Mouse (Mus musculus) brain, adult 2 months (tissue): ENCODE measurements at regions not wholly inside any gene's neighbourhood (a gene's known extent, or its start where the extent isn't known, plus 50 kb on each side); places are given as distances from the start of the nearest gene placed in this dataset.

ENCODE experiments used
- DNase-seq: peaks from one replicate; pipeline ENCODE4 v3.0.0; 2011; ENCODE audit warnings: low read depth, low spot score

GRCm38 (mm10) chr6:139391307-139391706 lies 110.5 kb downstream of the Rergl start:
- peak; percentile 69 for DNase-seq

DNA sequence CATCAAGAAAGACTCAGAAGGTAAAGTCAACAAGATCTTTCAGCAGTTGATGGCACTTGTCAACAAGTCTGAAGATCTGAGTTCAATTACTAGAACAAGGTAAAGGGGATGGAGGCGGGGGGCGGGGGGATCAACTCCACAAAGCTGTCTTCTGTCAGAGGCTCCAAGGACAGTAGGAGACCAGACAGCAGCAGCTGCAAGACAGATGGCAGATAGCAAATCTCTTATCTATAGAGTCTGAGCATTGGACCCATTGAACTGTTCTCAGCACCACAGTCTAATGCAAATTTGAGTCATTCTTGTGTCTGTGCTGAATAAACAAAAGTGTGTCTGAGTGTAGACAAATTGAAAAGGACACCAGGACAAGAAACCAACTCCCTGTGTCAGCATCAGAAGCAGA lies 150.8 kb downstream of the Rergl start:
- DNase-seq, result no peak

DNA sequence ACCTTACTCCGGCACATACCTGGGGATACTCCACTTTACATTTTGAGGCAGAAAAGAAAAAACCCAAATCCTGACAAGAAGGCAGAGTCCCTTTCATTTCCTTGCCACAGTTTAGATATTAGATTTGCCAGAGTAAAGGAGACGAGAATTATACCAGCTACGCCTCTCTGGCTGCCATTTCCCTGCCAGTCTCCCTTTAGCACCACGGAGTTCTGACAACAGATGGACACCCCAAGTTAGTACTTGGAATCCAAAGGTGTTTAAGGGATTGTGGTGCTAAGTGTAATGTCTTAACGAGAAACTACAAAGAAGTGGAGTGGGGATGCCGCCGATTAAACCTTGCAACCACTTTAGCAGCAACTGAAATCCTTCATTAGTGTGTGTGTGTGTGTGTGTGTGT lies 176.6 kb downstream of the Rergl start:
- peak; percentile 36 for DNase-seq

DNA sequence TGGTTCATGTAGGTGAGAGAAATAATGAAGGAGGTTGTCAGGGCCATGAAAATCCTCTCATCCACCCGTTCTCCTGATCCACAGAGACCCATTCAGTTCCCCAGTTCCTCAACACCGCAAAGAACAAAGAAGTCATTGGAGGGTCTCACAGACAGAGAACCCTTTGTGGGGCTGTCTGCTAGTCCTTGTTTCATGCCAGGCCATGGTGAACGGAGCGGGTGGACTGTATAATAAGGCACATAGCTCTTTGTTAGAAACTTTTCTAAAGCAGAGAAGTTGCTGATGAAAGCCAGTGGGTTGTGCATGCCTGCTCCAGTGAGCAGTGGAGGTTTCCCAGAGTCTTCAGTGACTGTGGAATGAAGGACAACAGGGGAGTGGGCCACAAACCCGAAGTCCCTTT lies 194.1 kb downstream of the Rergl start:
- peak; percentile 68 for DNase-seq

DNA sequence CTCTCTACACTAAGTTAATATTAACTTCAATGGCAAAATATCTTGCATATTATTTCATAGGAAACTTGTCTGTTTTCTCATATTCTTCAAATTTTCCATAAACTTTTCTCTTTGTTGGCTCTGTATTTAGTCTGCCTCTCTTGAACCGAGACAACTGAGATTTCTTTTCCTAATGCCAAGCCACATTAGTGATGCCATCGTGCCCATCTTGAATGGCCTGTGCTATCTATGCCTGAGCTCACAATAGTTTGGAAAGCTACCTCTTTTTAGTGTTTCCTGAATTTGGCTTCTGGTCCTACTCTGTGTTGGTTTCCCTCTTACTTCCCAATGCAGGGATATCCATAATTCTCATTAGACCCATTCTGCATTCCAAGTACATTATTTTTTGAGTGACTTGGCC lies 197.5 kb downstream of the Rergl start:
- DNase-seq, result no peak

- peak; percentile 88 for DNase-seq
Observed at GRCm38 (mm10) chr6:139295701-139296100, 206.1 kb downstream of the Rergl start.

DNA sequence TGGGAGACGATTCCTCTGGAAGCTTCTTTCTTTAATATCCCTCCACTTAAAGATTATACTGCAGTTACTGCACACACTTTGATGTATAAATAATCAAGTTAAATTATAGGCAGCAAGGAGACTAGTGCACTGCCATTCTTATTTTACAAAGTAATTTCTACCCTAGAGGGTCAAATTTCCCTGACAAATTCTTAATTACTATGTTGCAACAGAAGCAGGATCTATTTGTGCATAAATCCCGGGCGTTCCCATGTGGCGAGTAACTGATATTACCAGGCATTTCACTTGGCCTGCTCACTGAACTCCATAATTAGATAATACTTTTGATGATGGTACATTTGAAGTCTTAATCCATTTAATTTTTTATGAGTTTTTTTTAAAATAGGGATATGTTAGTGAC lies 222.7 kb downstream of the Rergl start:
- DNase-seq, result no peak

GRCm38 (mm10) chr6:139275512-139275911 lies 226.3 kb downstream of the Rergl start:
- peak; percentile 31 for DNase-seq

DNA sequence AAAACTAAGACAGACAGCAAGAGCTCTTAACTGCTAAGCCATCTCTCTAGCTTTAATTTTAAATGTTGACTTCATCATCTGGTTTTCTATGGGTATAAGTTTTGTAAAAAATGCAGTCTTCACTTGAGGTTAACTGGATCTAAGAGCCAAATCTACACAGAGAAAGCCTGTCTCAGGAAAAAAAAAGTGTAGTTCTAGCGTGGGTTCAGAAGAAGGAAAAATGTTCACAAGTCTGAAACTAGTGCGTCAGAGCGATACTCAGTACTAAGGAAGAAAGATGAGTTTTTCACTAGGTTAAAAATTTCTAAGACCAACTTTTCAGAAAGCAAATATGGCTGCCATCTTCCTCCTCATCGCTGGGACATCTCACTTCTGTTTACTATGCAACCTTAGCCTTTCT lies 248.1 kb downstream of the Rergl start:
- DNase-seq, result peak; percentile 40

GRCm38 (mm10) chr6:139248920-139249547 lies 252.7 kb downstream of the Rergl start:
- peak; percentile 78 for DNase-seq

DNA sequence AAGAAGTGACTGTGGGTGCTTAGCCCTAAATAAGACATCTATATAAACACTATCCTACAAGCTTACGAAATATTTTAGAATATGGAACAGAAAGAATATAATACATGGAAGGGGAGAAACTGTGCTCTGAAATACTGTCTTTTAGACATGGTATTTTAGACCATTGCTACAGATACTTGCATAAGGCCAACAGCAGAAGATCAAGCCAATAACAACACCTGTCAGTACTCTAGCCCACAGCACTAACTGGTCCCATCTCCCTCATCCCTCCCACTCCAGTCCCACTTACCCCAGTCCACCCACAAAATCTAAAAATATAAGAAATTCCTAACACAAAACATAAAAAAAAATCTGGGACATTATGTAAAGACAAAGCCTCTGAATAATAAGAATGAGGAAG lies 275.6 kb downstream of the Rergl start:
- peak; percentile 16 for DNase-seq

GRCm38 (mm10) chr6:139214488-139214887 lies 287.3 kb downstream of the Rergl start:
- no peak for DNase-seq

DNA sequence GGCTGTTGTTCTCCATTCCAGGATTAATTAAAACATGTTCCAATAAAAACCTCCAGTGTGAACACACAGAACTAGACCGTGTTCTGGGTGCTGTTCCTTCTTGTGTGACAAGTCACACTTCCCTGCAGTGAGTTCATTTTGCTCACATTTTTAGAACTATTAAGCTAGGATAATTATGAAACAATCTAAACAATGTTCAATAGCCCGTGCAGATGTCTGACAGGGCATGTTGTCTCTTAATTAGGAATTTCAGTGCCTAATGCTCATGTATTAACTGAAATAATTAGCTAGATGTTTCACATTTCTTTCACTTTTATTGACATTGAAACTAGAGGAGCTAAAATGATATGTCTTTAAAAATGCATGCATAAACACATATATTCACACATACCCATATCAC lies 291.5 kb downstream of the Rergl start:
- DNase-seq, result no peak

- DNase-seq, result peak; percentile 65
Observed at GRCm38 (mm10) chr6:139198601-139199000, 303.2 kb downstream of the Rergl start.

GRCm38 (mm10) chr6:139186431-139186830 lies 315.3 kb downstream of the Rergl start:
- DNase-seq, result no peak

DNA sequence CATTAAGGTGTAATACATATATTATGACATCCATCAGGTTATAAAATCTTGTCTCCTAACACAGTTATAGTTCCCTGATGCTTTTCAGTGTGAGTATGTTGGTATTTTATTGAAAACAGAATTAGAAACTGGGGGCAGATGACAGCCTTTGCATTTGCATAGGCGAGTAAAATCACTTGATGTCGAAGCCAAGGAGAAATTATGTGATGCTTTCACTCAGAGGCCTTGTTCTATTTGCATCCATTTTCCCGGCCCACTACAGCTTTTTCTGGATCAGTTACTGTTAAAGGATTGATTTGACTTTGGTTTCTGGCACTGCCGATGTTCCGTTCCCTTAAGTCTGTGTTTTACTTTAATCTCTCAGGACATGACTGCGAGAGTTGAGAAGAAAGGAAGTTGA lies 341.4 kb downstream of the Rergl start:
- DNase-seq, result peak; percentile 77

DNA sequence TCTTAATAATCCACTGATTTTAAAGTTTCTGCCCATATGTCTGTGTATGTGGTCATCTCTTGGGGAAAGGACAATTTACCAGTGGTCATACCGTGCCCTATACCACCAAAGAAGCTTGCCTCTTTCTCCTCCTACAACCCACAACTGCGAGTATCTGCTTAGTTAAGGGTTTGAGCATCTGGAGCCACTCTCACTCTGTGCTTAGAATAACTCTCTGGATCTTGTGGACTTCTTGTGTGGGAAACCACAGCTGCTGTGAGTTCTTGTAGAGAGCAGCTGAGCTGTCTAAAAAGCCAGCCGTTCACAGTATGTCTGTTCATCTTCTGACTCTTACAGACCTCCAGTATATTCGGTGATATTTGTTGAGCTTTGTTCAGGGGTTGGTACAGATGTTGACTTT lies 342.0 kb downstream of the Rergl start:
- peak; percentile 87 for DNase-seq

GRCm38 (mm10) chr6:139154802-139155201 lies 347.0 kb downstream of the Rergl start:
- no peak for DNase-seq

DNA sequence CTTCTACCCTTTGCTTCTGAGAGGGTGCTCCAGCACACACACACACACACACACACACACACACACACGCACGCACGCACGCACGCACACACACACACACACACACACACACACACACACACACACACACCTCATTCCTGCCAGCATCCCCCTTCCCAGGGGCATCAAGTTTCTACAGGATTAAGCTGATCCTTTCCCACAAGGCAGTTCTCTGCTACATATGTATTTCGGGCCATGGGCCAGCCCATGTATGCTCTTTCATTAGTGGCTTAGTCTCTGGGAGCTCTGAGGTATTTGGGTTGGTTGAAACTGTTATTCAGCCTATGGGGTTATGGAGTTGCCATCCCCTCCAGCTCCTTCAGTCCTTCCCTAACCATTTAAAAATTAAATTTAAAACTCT lies 366.1 kb downstream of the Rergl start:
- DNase-seq, result no peak

DNA sequence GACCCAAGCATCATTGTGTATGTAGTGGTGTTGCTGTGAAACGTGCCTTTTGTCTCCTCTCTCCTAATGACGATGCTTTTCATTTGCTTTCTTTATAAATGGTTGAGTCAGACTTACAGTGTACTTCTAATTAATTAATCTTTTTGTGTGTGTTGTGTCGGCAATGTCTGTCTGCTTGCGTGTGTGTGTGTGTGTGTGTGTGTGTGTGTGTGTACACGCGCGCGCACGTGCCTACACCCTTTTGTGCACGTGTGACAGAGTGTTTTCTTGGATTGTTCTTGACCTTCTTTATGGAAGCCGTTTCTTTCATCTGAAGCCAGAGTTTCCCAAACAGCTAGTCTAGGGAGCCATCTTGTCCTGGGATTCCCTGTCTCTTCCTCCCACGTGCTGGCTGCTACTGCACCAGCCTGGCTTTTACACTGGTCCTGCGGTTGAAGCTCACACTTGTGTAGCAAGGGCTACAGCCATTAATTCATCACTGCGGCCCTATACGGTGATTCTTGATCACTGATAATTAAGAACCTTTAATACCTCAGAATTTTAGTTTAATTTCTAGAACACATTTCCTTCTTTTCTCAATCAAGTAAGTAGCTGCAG lies 369.6 kb downstream of the Rergl start:
- DNase-seq, result no peak

DNA sequence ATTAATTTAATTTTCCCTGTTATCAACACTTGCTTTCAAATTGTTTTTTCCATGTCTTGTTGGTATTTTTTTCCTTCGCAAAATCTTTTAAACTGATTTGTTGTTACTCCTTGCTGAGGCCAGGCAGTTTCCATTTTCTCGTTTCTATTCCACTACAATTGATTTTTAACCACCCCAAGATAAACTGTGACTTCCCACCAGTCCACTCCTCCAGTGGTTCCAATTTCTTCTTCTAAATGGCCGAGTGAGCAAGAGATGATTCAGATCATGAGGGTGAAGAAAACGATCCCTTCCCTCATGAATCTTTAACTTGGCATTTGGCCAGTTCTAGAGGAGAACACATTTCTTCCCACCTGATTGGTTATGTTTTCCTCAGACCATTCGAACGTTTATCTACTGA lies 393.5 kb downstream of the Rergl start:
- no peak for DNase-seq

DNA sequence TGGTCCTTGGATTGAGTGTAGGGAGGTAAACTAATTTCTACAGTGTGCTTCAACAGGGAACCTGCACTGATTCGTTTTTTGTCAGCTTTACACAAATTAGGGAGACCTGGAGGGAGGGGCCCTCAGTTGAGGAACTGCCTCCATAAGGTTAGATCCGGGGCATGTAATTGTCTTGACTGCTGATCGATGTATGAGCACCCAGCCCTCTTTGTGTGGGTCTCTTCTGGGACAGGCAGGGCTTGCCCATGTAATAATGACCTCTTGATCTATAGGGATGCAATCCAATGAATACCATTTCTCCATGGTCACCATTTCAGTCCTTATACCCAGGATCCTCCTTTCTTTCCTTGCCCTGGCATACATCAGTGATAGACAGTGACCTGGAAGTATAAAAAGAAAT lies 398.4 kb downstream of the Rergl start:
- no peak for DNase-seq

- DNase-seq, result peak; percentile 62
Observed at GRCm38 (mm10) chr6:139099273-139099672, 402.5 kb downstream of the Rergl start.

- DNase-seq, result no peak
Observed at GRCm38 (mm10) chr6:139075433-139075832, 417.1 kb upstream of the Igbp1b start.
